Mouse (Mus musculus) liver, embryonic 11.5 days (tissue): ENCODE data around the gene Rftn1. TPM values are rescaled to one million over a fixed set of nuclear protein-coding genes. Genes with fewer than 3 reads are reported as not detected.

Experiments
- ATAC-seq: fragments of 200-750 bp; cut with Nextera tagmentation; replicated peaks from 2 replicates; pipeline ENCODE4 v1.8.0; 2017; ENCODE audit warnings: moderate number of reproducible peaks, mild to moderate bottlenecking, moderate TSS enrichment, moderate library complexity; ENCODE audit not compliant: low FRiP score
- DNase-seq: peaks from one replicate; pipeline ENCODE4 v3.0.0-alpha.2; 2017; ENCODE audit warnings: low spot score
- H3K27ac ChIP-seq: fragments of 300-500 bp; sonication (generic); 2 replicates; pipeline ENCODE4 v1.5.1; 2014; ENCODE audit warnings: mild to moderate bottlenecking, low read depth, low read length, control low read depth
- H3K27me3 ChIP-seq: fragments of 300-500 bp; sonication (generic); replicated peaks from 2 replicates; pipeline ENCODE4 v1.6.1; 2014; ENCODE audit warnings: low read length, mixed read lengths; ENCODE audit not compliant: control insufficient read depth, insufficient read depth
- H3K36me3 ChIP-seq: fragments of 300-500 bp; sonication (generic); 2 replicates; pipeline ENCODE4 v1.6.1; 2014; ENCODE audit warnings: mild to moderate bottlenecking, low read length, moderate library complexity, mixed read lengths; ENCODE audit not compliant: control insufficient read depth, insufficient read depth
- H3K4me1 ChIP-seq: fragments of 300-500 bp; sonication (generic); replicated peaks from 2 replicates; pipeline ENCODE4 v1.6.1; 2014; ENCODE audit warnings: low read length, mixed read lengths; ENCODE audit not compliant: control insufficient read depth, insufficient read depth
- H3K4me2 ChIP-seq: fragments of 300-500 bp; sonication (generic); 2 replicates; pipeline ENCODE4 v1.6.1; 2014; ENCODE audit warnings: mild to moderate bottlenecking, control low read depth, moderate library complexity
- H3K4me3 ChIP-seq: fragments of 300-500 bp; sonication (generic); 2 replicates; pipeline ENCODE4 v1.5.1; 2014; ENCODE audit warnings: low read depth, low read length, control low read depth
- H3K9ac ChIP-seq: fragments of 300-500 bp; sonication (generic); 2 replicates; pipeline ENCODE4 v1.6.1; 2014; ENCODE audit warnings: low read depth, low read length, control low read depth
- H3K9me3 ChIP-seq: fragments of 300-500 bp; sonication (generic); 2 replicates; pipeline ENCODE4 v1.6.1; 2016; ENCODE audit warnings: low read length, inconsistent platforms, mixed read lengths; ENCODE audit not compliant: control insufficient read depth
- WGBS: fragments of 180-500 bp; shearing (Covaris S2); extraction: QIAGEN DNeasy Blood & Tissue Kit; methylation state at CpG from one replicate; pipeline ENCODE4 v1.1.7; 2014; 5-methylcytosine and 5-hydroxymethylcytosine counted together
- polyA plus RNA-seq: library from polyadenylated mRNA; unstranded; fragments of >200 nt; fragmentation: Nextera tagmentation; extraction: Ambion mirVana; gene quantifications from 2 replicates; pipeline ENCODE4 v1.2.1, GENCODE M21; 2014

The Rftn1 gene
- polyA plus RNA-seq, 1 experiment from 2014 or later, result 12.8 TPM

DNA sequence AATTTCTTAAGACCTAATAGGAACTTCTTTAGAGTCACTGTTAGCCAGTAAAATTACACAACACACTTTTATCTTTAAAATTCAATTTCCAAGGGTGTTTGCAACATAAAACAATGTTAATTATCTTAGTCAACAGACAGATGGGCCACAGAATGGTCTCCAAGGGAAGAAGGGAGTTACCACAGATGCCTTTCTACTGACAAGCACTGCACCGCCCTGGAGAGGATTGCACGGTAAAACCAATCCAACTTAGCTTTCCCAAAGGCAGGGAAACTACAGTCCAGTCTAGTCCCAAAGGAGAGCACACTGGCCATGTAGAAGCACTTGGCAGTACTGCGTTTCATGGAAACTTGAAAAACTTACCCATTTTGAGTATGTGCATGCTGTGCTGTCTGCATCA lies 89.1 kb downstream of the Rftn1 start:
- no peak overlapping the region for H3K27ac ChIP-seq
- H3K36me3 ChIP-seq, result no peaks in the 10 kb centered on the region
- H3K9me3 ChIP-seq, result no peaks in the 10 kb centered on the region
- H3K27me3 ChIP-seq, result no peaks in the 10 kb centered on the region
- ATAC-seq (no peak), DNase-seq (no peak)
- H3K9ac ChIP-seq, result no peak overlapping the region
- no peaks in the 10 kb centered on the region for H3K4me1 ChIP-seq
- 84% methylated on average over 3 of the region's 3 CpGs for WGBS
- H3K4me2 ChIP-seq, result no peak overlapping the region
- no peak overlapping the region for H3K4me3 ChIP-seq

DNA sequence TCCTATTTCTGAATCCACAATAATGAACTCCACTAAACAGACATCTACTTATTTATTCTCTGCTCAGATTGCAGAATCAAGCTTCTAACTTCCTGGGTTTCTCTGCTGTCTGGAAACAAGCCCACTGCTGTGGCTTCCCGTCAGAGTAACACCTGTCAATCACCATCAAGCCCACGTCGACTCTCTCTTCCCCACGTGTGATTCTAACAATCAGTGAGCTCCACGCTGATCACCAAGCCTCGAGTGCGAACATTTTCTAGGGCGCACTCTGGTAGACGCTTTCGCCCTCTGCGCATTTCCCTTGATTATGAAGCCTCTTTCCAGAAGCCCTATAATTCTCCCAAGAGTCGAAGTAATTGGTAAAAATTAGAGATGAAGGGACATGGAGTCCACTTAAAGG lies 90.4 kb downstream of the Rftn1 start:
- Histone ChIP-seq H3K27ac (no peak overlapping the region), H3K4me1 (no peaks in the 10 kb centered on the region), H3K36me3 (no peaks in the 10 kb centered on the region), H3K9me3 (no peaks in the 10 kb centered on the region), H3K4me3 (no peak overlapping the region), H3K4me2 (no peak overlapping the region), H3K9ac (no peak overlapping the region), H3K27me3 (no peaks in the 10 kb centered on the region)
- DNase-seq (no peak), ATAC-seq (no peak)
- WGBS, result 70% methylated on average over 12 of the region's 12 CpGs

DNA sequence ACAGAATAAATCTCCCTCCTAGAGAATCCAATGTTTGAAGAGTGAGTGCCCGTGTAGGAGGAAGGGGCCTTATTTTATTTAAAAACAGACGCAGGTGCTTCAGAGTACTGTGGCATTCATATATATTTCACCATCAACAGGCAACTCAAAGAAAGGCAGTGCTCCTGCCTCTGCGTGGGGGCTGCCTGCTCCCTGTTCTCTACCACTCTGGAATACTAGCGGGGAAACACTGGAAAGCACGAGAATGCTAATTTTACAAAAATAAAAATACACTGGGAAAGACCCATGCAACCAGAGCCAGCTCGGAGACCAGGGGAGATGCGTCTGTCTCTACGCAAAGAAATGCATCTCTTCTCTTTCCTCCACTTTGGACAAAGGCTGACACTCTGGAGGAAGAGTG lies 91.1 kb downstream of the Rftn1 start:
- no peak overlapping the region for H3K4me2 ChIP-seq
- no peaks in the 10 kb centered on the region for H3K4me1 ChIP-seq
- no peaks in the 10 kb centered on the region for H3K27me3 ChIP-seq
- 68% methylated on average over 8 of the region's 8 CpGs for WGBS
- no peak for ATAC-seq
- DNase-seq, result no peak
- H3K27ac ChIP-seq, result no peak overlapping the region
- no peaks in the 10 kb centered on the region for H3K36me3 ChIP-seq
- no peak overlapping the region for H3K9ac ChIP-seq
- H3K9me3 ChIP-seq, result no peaks in the 10 kb centered on the region
- H3K4me3 ChIP-seq, result no peak overlapping the region

DNA sequence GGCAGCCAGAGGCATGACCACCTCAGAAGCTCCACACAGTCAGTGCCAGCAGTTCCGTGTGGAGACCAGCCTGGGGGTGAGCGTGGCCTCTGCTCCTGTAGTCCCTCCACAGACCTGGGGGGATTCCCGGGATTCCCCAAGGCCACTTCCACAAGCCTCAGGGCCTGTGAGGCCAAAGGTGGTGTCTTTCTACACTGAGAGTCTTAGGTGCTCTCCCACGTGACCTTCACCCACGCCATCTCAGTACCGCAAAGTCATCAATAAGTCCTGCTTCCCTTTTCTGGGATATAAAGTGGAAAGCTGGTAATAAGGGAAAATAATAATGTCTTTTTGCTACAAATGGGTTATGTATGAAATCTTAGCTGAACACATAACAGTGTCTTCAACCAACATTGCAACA lies 92.2 kb downstream of the Rftn1 start:
- ATAC-seq, result no peak
- Histone ChIP-seq H3K4me3 (no peak overlapping the region), H3K27ac (no peak overlapping the region), H3K4me2 (no peak overlapping the region), H3K36me3 (no peaks in the 10 kb centered on the region), H3K9me3 (no peaks in the 10 kb centered on the region), H3K27me3 (no peaks in the 10 kb centered on the region), H3K4me1 (no peaks in the 10 kb centered on the region), H3K9ac (no peak overlapping the region)
- WGBS, result 87% methylated on average over 6 of the region's 6 CpGs
- DNase-seq, result no peak

DNA sequence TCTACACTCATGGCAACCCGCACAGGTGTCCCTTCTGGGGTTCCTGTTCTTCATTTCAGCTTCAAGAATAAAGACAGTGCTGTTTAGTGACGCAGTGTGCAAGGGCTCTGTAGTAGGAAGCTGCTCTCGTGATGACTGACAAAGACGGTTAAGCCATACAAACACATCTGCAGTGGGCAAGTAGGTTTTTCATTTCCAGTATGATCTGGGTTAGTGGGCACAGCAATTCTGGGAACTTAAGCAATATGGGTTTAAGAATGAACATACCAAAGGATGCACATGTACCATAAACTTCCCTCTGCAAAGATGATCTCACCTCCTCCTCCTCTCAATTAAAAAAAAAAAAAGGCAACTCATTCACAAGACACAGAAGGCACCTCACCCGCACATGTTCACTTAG lies 92.6 kb downstream of the Rftn1 start:
- Histone ChIP-seq H3K4me2 (no peak overlapping the region), H3K4me3 (no peak overlapping the region), H3K27ac (no peak overlapping the region), H3K36me3 (no peaks in the 10 kb centered on the region), H3K9ac (no peak overlapping the region), H3K27me3 (no peaks in the 10 kb centered on the region), H3K4me1 (no peaks in the 10 kb centered on the region), H3K9me3 (no peaks in the 10 kb centered on the region)
- DNase-seq, result no peak
- no peak for ATAC-seq
- 87% methylated on average over 5 of the region's 5 CpGs for WGBS

DNA sequence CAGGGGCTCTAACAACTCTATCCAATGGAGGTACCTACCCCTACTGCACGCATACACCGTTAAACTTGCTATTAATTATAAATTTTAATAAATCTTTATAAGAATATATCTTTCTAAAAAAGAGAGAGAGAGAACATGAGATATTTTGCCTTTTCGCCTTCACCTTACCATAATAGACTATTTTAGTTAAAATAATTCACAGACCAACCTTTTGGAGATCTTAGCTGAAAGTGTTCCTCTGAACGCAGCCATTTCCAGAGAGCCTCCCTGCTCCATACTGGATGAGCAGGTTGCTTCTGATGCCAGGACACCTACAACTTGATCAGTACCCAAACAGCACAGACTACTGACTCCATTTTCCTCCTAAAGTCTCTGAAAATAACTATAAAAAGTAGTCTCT lies 94.2 kb downstream of the Rftn1 start:
- 87% methylated on average over 4 of the region's 4 CpGs for WGBS
- no peak for ATAC-seq

DNA sequence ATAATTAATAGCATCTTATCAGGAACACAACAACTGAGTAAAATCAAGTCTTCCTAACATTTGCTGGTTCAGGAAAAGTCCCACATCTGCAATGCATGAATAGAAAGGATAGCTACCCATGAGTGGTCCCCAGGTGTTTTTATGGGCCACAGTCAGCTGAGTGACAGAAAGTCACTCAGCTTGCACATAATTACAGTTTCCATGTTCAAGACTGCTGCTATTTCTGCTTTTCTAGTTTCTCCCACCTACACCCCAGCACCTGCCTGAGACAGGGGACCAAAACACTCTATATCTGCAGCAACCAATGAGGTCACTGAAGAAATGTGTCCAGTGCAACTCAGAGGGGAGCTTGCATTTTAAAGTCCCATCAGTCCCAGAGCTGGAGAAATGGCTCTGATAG lies 95.9 kb downstream of the Rftn1 start:
- no peaks in the 10 kb centered on the region for H3K36me3 ChIP-seq
- no peak overlapping the region for H3K9ac ChIP-seq
- no peaks in the 10 kb centered on the region for H3K27me3 ChIP-seq
- ATAC-seq, result no peak
- no peak overlapping the region for H3K4me3 ChIP-seq
- DNase-seq, result no peak
- no peaks in the 10 kb centered on the region for H3K4me1 ChIP-seq
- H3K9me3 ChIP-seq, result no peaks in the 10 kb centered on the region
- no peak overlapping the region for H3K27ac ChIP-seq
- no peak overlapping the region for H3K4me2 ChIP-seq

More for the DNA sequence above, 94.2 kb downstream of the Rftn1 start:
- no peak overlapping the region for H3K4me2 ChIP-seq
- no peak overlapping the region for H3K27ac ChIP-seq
- no peak overlapping the region for H3K4me3 ChIP-seq
- H3K27me3 ChIP-seq, result no peaks in the 10 kb centered on the region
- no peaks in the 10 kb centered on the region for H3K36me3 ChIP-seq
- DNase-seq, result no peak
- H3K4me1 ChIP-seq, result no peaks in the 10 kb centered on the region
- H3K9me3 ChIP-seq, result no peaks in the 10 kb centered on the region
- no peak overlapping the region for H3K9ac ChIP-seq

DNA sequence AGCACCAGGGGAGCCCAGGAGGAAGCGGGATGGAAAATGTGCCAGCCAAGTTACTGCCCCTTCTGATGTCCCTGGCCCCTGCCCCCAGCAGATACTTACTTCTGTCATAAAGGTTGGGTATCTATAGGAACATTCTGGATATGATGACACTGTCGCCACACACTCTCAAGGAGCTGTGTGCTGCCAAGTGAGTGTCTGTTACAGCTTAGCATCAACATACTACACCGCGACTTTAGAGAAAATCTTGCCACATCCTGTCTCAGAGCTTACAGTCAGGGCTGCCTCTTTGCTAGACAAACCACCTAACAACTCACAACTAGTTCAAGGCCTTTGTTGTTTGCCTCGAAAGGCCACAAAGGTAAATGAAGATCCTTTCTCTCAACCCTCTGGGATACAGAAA lies 96.4 kb downstream of the Rftn1 start:
- Histone ChIP-seq H3K27ac (no peak overlapping the region), H3K4me2 (no peak overlapping the region), H3K4me1 (no peaks in the 10 kb centered on the region), H3K27me3 (no peaks in the 10 kb centered on the region), H3K36me3 (no peaks in the 10 kb centered on the region), H3K4me3 (no peak overlapping the region), H3K9ac (no peak overlapping the region), H3K9me3 (no peaks in the 10 kb centered on the region)
- DNase-seq (no peak), ATAC-seq (no peak)
- 81% methylated on average over 5 of the region's 5 CpGs for WGBS

DNA sequence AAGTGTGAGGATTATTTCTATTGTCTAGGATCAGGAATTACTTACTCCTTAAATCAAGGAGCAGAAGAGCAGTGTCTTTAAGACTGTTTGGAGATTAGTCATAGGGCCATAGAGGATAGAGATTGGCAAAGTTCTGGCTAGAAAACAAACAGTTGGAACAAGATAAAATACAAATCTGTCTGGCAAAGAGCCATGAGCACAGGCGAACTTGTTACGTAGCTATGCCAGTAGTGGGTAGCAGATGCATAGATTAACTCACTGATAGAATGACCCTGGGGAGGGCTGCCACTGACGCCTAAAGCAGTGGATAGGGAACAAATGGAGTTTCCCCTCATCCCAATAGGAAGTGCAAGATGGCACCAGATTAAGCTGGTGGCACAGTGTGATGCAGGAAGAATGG lies 97.1 kb downstream of the Rftn1 start:
- no peak for ATAC-seq
- H3K27me3 ChIP-seq, result no peaks in the 10 kb centered on the region
- H3K4me1 ChIP-seq, result no peaks in the 10 kb centered on the region
- H3K9me3 ChIP-seq, result no peaks in the 10 kb centered on the region
- H3K36me3 ChIP-seq, result no peaks in the 10 kb centered on the region
- H3K9ac ChIP-seq, result no peak overlapping the region
- 55% methylated on average over 3 of the region's 3 CpGs for WGBS
- H3K4me2 ChIP-seq, result no peak overlapping the region
- no peak for DNase-seq
- H3K27ac ChIP-seq, result no peak overlapping the region
- no peak overlapping the region for H3K4me3 ChIP-seq
